Mouse (Mus musculus): Measurements from ENCODE around the gene Klrc2. TPM values are rescaled to one million over a fixed set of nuclear protein-coding genes. Genes with fewer than 3 reads are reported as not detected.
"Not testable (repeated sequence)": the region's sequence is repeated elsewhere in the genome, so short reads cannot be mapped to it uniquely, and the experiment has no call there.

The Klrc2 gene
- polyA plus RNA-seq (2015; fragmentation: Nextera tagmentation; extraction: Ambion mirVana), result not detected in 2 replicates

DNA sequence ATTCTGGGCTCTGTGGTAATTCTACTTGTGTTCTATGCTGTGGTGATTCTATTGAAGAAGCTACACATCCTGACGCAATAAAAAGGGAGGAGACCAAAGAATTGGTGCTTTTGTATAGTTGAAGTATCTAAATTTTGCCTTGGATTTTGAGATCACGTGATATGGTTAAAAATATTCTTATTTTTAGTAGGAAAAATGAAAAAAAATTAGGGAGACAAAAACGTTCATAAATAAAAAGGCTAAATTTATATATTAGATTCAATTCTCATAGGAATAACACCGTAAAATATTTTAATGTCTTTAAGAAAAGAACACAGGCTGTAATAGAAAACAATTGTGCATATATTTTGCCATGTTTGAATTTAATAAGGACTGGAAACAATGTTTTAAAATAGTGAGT, at the start of gene Klrc2:
Gene Klrc2, minus strand, starts transcription at position 101 of the 400 bp plus-strand sequence.
- not testable (repeated sequence) for H3K27ac ChIP-seq; H3K4me2 ChIP-seq; H3K36me3 ChIP-seq; H3K4me3 ChIP-seq (replicated peaks); H3K9me3 ChIP-seq (replicated peaks); DNase-seq; H3K9ac ChIP-seq; H3K4me1 ChIP-seq (replicated peaks); ATAC-seq (ENCODE audit: low read depth); H3K27me3 ChIP-seq
- WGBS (ENCODE audit: insufficient replicate concordance), result 60% methylated on average over 4 of the region's 4 CpGs

DNA sequence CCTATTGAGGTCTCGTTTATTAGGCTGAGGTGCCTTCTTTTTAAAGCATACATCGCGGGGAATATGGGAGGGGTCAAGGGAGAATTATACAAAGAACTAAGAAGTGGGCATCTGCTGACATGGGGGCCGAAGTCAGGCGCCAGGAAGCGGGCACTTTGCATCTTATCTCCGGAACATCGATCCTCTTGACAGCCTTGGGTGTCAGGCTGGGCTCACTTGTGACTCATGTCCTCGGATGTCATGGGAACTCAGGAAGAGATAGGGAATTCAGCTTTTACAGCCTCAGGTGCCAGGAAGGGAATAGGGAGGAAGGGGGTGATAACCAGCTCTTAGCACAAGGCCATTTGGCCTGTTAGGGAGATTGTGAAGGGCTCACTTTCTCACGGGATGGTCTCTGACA, 30.9 kb upstream of the Klrc2 start:
- not testable (repeated sequence) for DNase-seq, H3K27ac ChIP-seq

GRCm38 (mm10) chr6:129680379-129680778, 19.9 kb upstream of the Klrc2 start:
- no peak overlapping the region for H3K4me3 ChIP-seq (replicated peaks)
- H3K27ac ChIP-seq, result no peak overlapping the region
- H3K36me3 ChIP-seq, result no peaks in the 10 kb centered on the region
- no peak for ATAC-seq (ENCODE audit: low read depth)
- H3K9ac ChIP-seq, result no peak overlapping the region
- H3K9me3 ChIP-seq (replicated peaks), result no peaks in the 10 kb centered on the region
- H3K4me2 ChIP-seq, result no peak overlapping the region
- whole genome bisulfite sequencing (ENCODE audit: insufficient replicate concordance), result 31% methylated on average over 1 of the region's 1 CpGs
- H3K27me3 ChIP-seq, result no peaks in the 10 kb centered on the region
- DNase-seq, result no peak
- H3K4me1 ChIP-seq (replicated peaks), result no peaks in the 10 kb centered on the region

More for the DNA sequence above, 30.9 kb upstream of the Klrc2 start:
- not testable (repeated sequence) for H3K9ac ChIP-seq; H3K4me3 ChIP-seq (replicated peaks); H3K9me3 ChIP-seq (replicated peaks); H3K36me3 ChIP-seq; H3K4me1 ChIP-seq (replicated peaks); H3K4me2 ChIP-seq; ATAC-seq (ENCODE audit: low read depth); H3K27me3 ChIP-seq
- 51% methylated on average over 10 of the region's 10 CpGs for WGBS (ENCODE audit: insufficient replicate concordance)

GRCm38 (mm10) chr6:129678873-129679272, 18.4 kb upstream of the Klrc2 start, which contains the start of gene Klrc1:
Klrc1 (minus strand) TSS chr6:129678973.
- 66% methylated on average over 3 of the region's 3 CpGs for WGBS (ENCODE audit: insufficient replicate concordance)
- H3K4me3 ChIP-seq (replicated peaks), result no peak within 1 kb of the TSS
- no peak within 1 kb of the TSS for H3K27ac ChIP-seq
- no peaks in the 10 kb centered on the region for H3K4me1 ChIP-seq (replicated peaks)
- no peaks in the 10 kb centered on the region for H3K27me3 ChIP-seq
- ATAC-seq (ENCODE audit: low read depth) (no peak), DNase-seq (no peak)
- H3K9me3 ChIP-seq (replicated peaks), result no peaks in the 10 kb centered on the region
- H3K4me2 ChIP-seq, result no peak within 1 kb of the TSS
- H3K9ac ChIP-seq, result no peak within 1 kb of the TSS
- no peaks in the 10 kb centered on the region for H3K36me3 ChIP-seq

GRCm38 (mm10) chr6:129661301-129661700, 812 bp upstream of the Klrc2 start:
- not testable (repeated sequence) for H3K27me3 ChIP-seq; DNase-seq; H3K4me3 ChIP-seq (replicated peaks); H3K4me2 ChIP-seq; H3K9ac ChIP-seq; H3K9me3 ChIP-seq (replicated peaks); H3K4me1 ChIP-seq (replicated peaks); H3K36me3 ChIP-seq; ATAC-seq (ENCODE audit: low read depth); H3K27ac ChIP-seq
- no CpG with 5 or more reads among the region's 3 CpGs for WGBS (ENCODE audit: insufficient replicate concordance)

DNA sequence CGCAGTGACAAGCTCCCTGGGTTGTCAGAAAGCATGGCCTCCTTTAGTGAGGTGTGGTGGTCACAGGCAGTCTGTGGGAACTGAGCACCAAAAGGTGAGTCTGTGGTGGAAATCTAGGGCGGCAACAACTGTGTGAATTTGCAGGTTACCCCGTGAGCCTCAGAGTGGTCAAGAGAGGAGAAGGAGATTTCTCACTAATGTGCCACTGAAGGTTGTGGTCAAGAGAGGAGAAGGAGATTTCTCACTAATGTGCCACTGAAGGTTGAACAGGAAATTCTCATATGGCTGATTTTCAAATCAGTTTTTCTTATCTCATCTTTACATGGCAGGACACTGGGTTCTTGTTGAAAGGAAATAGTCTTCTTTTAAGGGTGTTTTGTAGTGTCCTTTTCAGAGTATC, 16.4 kb downstream of the Klrc2 start:
- not testable (repeated sequence) for H3K27me3 ChIP-seq; ATAC-seq (ENCODE audit: low read depth); H3K36me3 ChIP-seq; H3K4me3 ChIP-seq (replicated peaks); H3K9ac ChIP-seq; H3K9me3 ChIP-seq (replicated peaks); H3K4me1 ChIP-seq (replicated peaks); DNase-seq; H3K4me2 ChIP-seq; H3K27ac ChIP-seq
- 20% methylated on average over 1 of the region's 3 CpGs for WGBS (ENCODE audit: insufficient replicate concordance)

DNA sequence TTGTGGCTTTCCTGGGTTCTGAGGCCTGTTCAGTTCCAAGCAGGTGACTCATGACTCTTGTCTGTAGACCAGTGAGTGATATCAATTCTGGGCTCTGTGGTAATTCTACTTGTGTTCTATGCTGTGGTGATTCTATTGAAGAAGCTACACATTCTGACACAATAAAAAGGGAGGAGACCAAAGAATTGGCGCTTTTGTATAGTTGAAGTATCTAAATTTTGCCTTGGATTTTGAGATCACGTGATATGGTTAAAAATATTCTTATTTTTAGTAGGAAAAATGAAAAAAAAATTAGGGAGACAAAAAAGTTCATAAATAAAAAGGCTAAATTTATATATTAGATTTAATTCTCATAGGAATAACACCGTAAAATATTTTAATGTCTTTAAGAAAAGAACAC, 17.3 kb downstream of the Klrc2 start, which contains the start of gene Klrc3:
Gene Klrc3, minus strand, starts transcription at position 101 of the 400 bp plus-strand sequence.
- H3K9ac ChIP-seq; ATAC-seq (ENCODE audit: low read depth); H3K27me3 ChIP-seq: not testable (repeated sequence)

GRCm38 (mm10) chr6:129631046-129631445, 29.4 kb downstream of the Klrc2 start:
- not testable (repeated sequence) for DNase-seq; H3K27ac ChIP-seq; H3K36me3 ChIP-seq; H3K9me3 ChIP-seq (replicated peaks); H3K4me3 ChIP-seq (replicated peaks); ATAC-seq (ENCODE audit: low read depth); H3K27me3 ChIP-seq; H3K4me1 ChIP-seq (replicated peaks); H3K9ac ChIP-seq; H3K4me2 ChIP-seq
- WGBS (ENCODE audit: insufficient replicate concordance), result 44% methylated on average over 2 of the region's 2 CpGs

More for the DNA sequence above, 17.3 kb downstream of the Klrc2 start, which contains the start of gene Klrc3:
- not testable (repeated sequence) for H3K4me3 ChIP-seq (replicated peaks); H3K4me1 ChIP-seq (replicated peaks); H3K9me3 ChIP-seq (replicated peaks); H3K4me2 ChIP-seq; DNase-seq; H3K27ac ChIP-seq; H3K36me3 ChIP-seq
- WGBS (ENCODE audit: insufficient replicate concordance), result 63% methylated on average over 3 of the region's 3 CpGs

- DNase-seq, result no peak
- no peaks in the 10 kb centered on the region for H3K4me1 ChIP-seq (replicated peaks)
- no peak within 1 kb of the TSS for H3K4me2 ChIP-seq
- no peak within 1 kb of the TSS for H3K27ac ChIP-seq
- no peak for ATAC-seq (ENCODE audit: low read depth)
- no peak within 1 kb of the TSS for H3K9ac ChIP-seq
- H3K4me3 ChIP-seq (replicated peaks), result no peak within 1 kb of the TSS
- H3K36me3 ChIP-seq, result no peaks in the 10 kb centered on the region
- WGBS (ENCODE audit: insufficient replicate concordance), result 50% methylated on average over 4 of the region's 4 CpGs
- H3K27me3 ChIP-seq, result no peaks in the 10 kb centered on the region
- H3K9me3 ChIP-seq (replicated peaks), result no peaks in the 10 kb centered on the region
Observed at GRCm38 (mm10) chr6:129623735-129624134, 36.8 kb downstream of the Klrc2 start, which contains the start of gene Klrk1. Klrk1 (minus strand) TSS chr6:129623864.

GRCm38 (mm10) chr6:129608372-129608771, 52.1 kb downstream of the Klrc2 start:
- Histone ChIP-seq H3K4me1 (replicated peaks) (no peaks in the 10 kb centered on the region), H3K4me2 (no peak overlapping the region), H3K4me3 (replicated peaks) (no peak overlapping the region), H3K36me3 (no peaks in the 10 kb centered on the region), H3K9ac (no peak overlapping the region), H3K27ac (no peak overlapping the region), H3K9me3 (replicated peaks) (no peaks in the 10 kb centered on the region), H3K27me3 (no peaks in the 10 kb centered on the region)
- ATAC-seq (ENCODE audit: low read depth), result no peak
- DNase-seq, result no peak

Data from liver, embryonic 13.5 days (tissue).